Mouse (Mus musculus) lung, adult 2 months (tissue): ENCODE measurements around the gene Faah.

Experiments
- CTCF ChIP-seq: fragments of 200-500 bp; IDR thresholded peaks from 2 replicates; pipeline ENCODE4 v1.5.1; 2011; ENCODE audit warnings: mild to moderate bottlenecking, low read length, control low read depth; ENCODE audit not compliant: insufficient read depth
- POLR2A ChIP-seq: fragments of 200-500 bp; IDR thresholded peaks from 2 replicates; pipeline ENCODE4 v1.6.1; 2011; ENCODE audit warnings: low read depth, mild to moderate bottlenecking, control low read depth, low read length, borderline replicate concordance; ENCODE audit errors: extremely low read depth

DNA sequence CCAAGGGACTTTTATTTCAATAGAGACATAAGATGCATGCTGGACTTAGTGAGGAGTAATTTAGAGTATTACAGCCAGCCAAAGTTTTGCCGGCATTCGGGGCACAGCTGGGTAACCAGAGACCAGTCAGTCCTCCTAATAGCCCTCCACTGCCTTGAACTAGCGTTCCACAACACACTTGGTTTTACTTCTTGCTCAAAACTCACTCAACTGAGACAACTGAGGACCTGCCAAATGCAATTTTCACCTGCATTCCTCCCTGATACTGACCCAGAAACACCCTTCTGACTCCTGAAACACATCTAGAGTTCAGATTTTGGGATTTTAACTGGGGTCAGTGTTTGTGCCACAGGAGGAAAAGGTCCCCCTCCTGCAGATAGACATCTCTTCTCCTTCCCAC lies 1.3 kb downstream of the Faah start:
- TF ChIP-seq POLR2A (no peak), CTCF (no peak)
